Mouse (Mus musculus) thymus, postnatal 10 days (tissue): ENCODE data around the gene Med8.

Experiments
- DNase-seq, 2 experiments: peaks; one replicate each; pipeline ENCODE4 v3.0.0; 2021; ENCODE audit warnings: low spot score in 2 of 2

Gene Med8

GRCm38 (mm10) chr4:118409142-118409900 is at the start of gene Med8, which contains the start of gene Szt2:
TSS of gene Med8 (plus strand) at chr4:118409337.
TSS of gene Szt2 (minus strand) at chr4:118409273.
- DNase-seq, result peak; percentile 84 to 87

- DNase-seq, result peak; percentile 58 to 68
Measured at GRCm38 (mm10) chr4:118359896-118360720, 49.0 kb upstream of the Med8 start.

DNA sequence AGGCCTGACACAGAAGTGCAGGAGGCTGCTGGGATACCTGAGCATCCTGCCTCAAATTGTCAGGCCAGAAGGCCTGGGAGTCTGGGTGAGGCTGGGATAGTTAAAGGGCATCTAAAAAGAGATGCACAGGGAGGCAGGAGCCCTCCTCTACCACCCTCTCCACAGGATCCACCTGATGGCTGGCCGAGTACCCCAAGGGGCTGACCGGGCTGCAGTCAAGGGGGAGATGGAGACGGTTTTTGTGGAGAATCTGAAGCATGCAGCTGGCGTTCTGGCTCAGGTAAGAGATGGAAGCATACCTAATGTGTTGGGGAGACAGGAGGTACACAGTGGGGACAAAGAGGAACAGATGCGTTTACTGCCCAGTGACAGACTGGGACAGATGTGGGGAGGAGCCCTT is 47.7 kb upstream of the Med8 start:
- DNase-seq, result no peak

DNA sequence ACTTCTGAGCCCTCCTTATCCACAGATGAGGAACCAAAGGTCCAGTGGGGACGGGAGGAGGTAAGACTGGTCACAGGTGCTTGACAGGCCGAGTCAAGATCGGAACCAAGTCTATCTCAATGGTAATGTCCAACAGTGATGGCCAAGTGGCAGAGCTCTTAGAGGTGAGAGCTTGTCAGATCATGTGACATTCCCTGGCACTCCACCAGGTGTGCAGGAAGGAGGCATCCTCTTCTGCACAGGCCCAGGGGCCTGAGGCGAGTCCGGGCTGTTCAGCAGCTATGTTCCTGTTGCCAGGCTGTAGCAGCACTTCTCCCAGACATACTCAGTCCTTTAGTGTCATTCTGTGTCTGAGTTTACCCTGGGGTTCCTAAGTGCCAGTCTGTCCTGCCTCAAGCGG is 46.3 kb upstream of the Med8 start:
- DNase-seq, result no peak

DNA sequence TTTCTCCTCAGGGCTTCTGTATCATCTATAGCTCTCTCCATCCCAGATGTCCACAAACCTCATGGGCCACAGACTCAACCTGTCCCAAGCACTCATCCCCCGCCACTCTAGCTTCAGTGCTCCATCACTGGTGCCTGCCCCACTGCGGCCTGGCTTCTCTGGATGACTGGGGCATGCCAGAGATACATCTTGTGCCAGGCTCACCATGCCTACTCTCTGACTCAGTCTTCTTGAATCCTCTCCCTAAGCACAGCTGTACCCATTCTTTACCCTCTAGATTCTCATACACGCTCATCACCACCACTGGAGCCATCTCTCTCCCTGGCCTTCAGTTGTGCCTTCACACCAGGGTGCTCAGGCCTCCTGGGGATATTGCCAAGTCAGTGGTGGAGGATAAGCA is 45.2 kb upstream of the Med8 start:
- no peak for DNase-seq

GRCm38 (mm10) chr4:118364641-118365040 is 44.5 kb upstream of the Med8 start:
- no peak for DNase-seq

DNA sequence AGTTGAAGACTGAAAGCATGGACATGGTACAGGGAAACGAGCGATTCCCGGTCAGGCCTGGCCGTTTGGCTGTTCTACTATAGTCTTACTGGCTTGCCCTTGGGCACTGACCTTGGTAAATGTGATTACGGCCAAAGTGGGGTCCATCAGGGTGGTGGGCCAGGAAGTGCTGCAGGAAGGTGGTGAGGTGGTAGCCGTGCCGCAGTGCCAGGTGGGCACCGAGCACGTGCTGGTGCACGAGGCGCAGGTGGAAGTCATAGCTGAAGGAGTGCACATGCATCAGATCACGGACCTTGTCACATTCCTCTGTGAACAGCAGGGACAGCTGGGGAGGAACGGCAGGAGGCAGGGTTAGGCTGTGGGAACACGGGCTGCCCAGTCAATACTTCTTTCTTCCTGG is 43.1 kb upstream of the Med8 start:
- no peak for DNase-seq

DNA sequence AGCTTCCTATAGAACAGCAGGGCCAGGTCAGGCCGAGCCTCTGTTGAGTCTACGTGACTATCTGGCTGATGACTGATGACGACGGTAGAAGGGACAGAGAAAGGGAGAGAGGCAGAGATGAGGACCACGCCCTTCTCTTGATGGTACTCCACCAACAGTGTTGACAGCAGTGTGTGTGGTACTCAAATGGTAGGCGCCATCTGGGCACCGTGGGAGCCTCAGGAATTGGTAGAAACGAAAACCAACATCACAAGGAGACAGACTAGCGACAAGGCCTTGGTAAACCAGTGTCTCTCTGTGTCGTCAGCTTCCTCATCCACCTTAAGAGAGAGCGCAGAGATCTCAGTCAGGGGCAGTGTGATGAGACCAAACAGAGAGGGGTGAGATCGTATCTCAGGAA is 41.6 kb upstream of the Med8 start:
- DNase-seq, result no peak

GRCm38 (mm10) chr4:118368616-118369015 is 40.5 kb upstream of the Med8 start:
- no peak for DNase-seq

GRCm38 (mm10) chr4:118371822-118372221 is 37.3 kb upstream of the Med8 start:
- DNase-seq, result no peak

- no peak for DNase-seq
Measured at GRCm38 (mm10) chr4:118375999-118376398, 33.1 kb upstream of the Med8 start.

DNA sequence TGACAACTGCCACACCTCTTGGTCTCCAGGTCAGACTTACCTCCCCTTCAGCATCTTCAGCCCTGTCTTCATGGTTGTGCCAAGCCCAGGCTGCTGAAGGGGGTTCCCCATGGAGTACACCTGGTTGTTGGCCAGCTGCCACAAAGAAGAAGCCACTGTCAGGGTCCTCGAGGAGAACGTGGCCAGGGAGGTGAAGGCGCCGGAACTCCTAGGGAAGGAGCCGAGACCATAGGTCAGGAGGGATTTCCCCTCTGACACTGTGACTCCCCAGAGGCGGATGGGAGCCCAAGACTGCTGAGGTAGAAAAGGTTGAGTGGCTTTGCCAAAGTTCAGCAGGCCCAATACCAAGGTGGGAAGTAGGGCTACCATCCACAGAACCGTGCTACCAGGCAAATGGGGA is 25.9 kb upstream of the Med8 start:
- DNase-seq, result no peak

DNA sequence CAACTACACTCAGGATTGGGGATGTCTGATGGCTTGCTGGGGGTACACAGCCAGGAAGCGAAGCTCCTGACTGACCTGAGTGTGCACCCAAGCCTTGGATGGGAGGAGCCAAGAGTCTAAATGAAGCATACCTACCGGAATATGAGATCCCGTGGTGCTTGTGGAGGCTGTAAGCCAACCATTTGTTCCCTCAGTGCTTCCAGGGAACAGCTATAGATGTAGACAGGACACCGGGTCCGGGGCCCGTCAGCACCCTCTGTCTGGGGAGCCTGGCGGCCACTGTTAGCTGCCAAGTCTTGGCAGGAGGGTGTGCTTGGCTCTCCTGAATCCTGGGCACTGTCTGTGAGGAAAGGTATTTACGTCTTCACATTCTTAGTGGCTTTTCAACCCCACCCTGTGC is 21.8 kb upstream of the Med8 start:
- DNase-seq, result no peak

GRCm38 (mm10) chr4:118390146-118390545 is 19.0 kb upstream of the Med8 start:
- DNase-seq, result no peak

DNA sequence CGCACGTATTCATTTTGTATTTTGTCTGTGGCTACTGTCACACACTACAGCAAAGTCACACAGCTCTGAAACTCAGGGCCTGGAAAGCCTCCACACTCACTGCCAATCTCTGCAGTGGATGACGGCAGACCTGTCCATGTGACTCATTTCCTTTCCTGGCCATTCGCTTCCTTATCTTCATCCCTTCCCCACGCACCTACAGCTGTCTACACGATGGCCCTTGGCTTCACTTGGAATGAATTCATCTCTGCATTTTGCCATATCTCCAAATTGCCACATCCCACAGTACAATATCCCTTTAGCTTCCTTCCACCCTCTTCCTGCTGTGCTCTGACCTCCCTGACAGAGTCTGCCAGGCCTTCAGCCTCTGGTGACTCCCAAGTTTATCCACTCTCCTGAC is 14.6 kb upstream of the Med8 start:
- DNase-seq, result no peak

GRCm38 (mm10) chr4:118395289-118395688 is 13.8 kb upstream of the Med8 start:
- no peak for DNase-seq

- no peak for DNase-seq
Measured at GRCm38 (mm10) chr4:118396433-118396832, 12.7 kb upstream of the Med8 start.

GRCm38 (mm10) chr4:118398400-118398799 is 10.7 kb upstream of the Med8 start:
- DNase-seq, result no peak

GRCm38 (mm10) chr4:118401421-118401820 is 7.7 kb upstream of the Med8 start:
- DNase-seq, result no peak

DNA sequence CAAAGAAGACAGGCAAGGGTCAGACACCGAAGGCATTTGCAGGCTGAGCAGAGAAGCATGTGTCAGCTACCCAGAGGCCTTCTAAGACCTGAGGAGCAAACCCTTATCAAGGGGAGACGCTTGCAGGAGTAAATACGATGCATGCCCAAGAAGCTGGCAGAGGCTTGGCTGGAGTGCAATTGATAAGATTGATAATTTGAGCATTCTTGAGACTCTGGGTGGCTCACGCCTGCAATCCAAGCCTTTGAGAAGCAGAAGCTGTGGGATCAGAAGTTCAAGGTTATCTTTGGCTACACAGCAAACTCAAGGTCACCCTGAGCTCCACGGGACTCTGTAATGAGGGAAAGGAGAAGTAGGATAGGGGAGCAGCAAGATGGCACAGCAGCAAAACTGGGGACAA is 7.2 kb upstream of the Med8 start:
- no peak for DNase-seq

GRCm38 (mm10) chr4:118402701-118403100 is 6.4 kb upstream of the Med8 start:
- DNase-seq, result no peak

GRCm38 (mm10) chr4:118410871-118411270 is 1.7 kb downstream of the Med8 start:
- DNase-seq, result no peak

- DNase-seq, result no peak
Measured at GRCm38 (mm10) chr4:118413553-118413952, 4.4 kb downstream of the Med8 start.
